Mouse (Mus musculus) hindbrain, embryonic 14.5 days (tissue): ENCODE measurements at regions not wholly inside any gene's neighbourhood (a gene's known extent, or its start where the extent isn't known, plus 50 kb on each side); places are given as distances from the start of the nearest gene placed in this dataset.

Experiments used
- ATAC-seq: fragments of 200-750 bp; cut with Nextera tagmentation; 2 replicates; pipeline ENCODE4 v1.8.0; 2017; ENCODE audit warnings: moderate number of reproducible peaks, mild to moderate bottlenecking, moderate TSS enrichment, moderate library complexity; ENCODE audit not compliant: low FRiP score
- DNase-seq: peaks from one replicate; pipeline ENCODE4 v3.0.0-alpha.2; 2015; ENCODE audit warnings: low spot score
- H3K27ac ChIP-seq: fragments of 300-500 bp; sonication (generic); 2 replicates; pipeline ENCODE4 v1.5.1; 2014; ENCODE audit warnings: mild to moderate bottlenecking, moderate library complexity
- H3K27me3 ChIP-seq: fragments of 300-500 bp; sonication (generic); 2 replicates; pipeline ENCODE4 v1.6.1; 2014; ENCODE audit warnings: mild to moderate bottlenecking, low read length, mixed read lengths; ENCODE audit not compliant: control insufficient read depth, insufficient read depth
- H3K36me3 ChIP-seq: fragments of 300-500 bp; sonication (generic); replicated peaks from 2 replicates; pipeline ENCODE4 v1.6.1; 2014; ENCODE audit not compliant: control insufficient read depth, insufficient read depth
- H3K4me1 ChIP-seq: fragments of 300-500 bp; sonication (generic); replicated peaks from 2 replicates; pipeline ENCODE4 v1.6.1; 2014; ENCODE audit warnings: antibody characterized with exemption, low read length, mixed read lengths; ENCODE audit not compliant: control insufficient read depth, insufficient read depth
- H3K4me2 ChIP-seq: fragments of 300-500 bp; sonication (generic); replicated peaks from 2 replicates; pipeline ENCODE4 v1.6.1; 2014; ENCODE audit warnings: mild to moderate bottlenecking, moderate library complexity
- H3K4me3 ChIP-seq: fragments of 300-500 bp; sonication (generic); replicated peaks from 2 replicates; pipeline ENCODE4 v1.5.1; 2014; ENCODE audit warnings: mild to moderate bottlenecking, low read length
- H3K9ac ChIP-seq: fragments of 300-500 bp; sonication (generic); 2 replicates; pipeline ENCODE4 v1.6.1; 2014
- H3K9me3 ChIP-seq: fragments of 300-500 bp; sonication (generic); 2 replicates; pipeline ENCODE4 v1.6.1; 2016; ENCODE audit warnings: low read length; ENCODE audit not compliant: control insufficient read depth
- whole genome bisulfite sequencing: fragments of 180-500 bp; shearing (Covaris S2); extraction: QIAGEN DNeasy Blood & Tissue Kit; methylation state at CpG from one replicate; pipeline ENCODE4 v1.1.7; 2014; 5-methylcytosine and 5-hydroxymethylcytosine counted together

DNA sequence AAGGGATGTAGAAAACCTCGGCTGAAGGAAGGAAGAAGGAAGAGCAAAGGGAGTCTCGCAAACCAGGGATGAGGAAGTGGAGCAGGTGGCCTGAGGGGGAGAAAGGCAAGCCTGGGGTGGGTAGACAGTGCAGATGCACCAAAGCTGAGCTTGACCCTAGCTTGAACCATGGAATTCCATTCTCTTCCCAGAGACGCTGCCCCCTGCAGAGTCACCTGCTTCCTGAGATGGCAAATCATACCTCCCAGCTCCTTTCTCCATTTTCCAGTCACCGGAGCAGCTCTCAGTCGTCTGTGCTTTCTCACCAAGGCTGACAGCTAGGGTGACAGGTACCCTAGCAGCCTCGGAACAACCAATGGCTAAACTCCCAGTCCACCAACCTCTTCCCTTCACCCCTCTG is 197.0 kb downstream of the Gm9195 start:
- H3K4me1 ChIP-seq, result peaks cover 11% of the 10 kb centered on the region; the same call in 1 of the 2 replicates
- H3K9me3 ChIP-seq, result no peaks in the 10 kb centered on the region
- no peak overlapping the region for H3K27ac ChIP-seq
- no peaks in the 10 kb centered on the region for H3K36me3 ChIP-seq
- ATAC-seq, result no peak
- WGBS, result 37% methylated on average over 6 of the region's 6 CpGs
- no peak overlapping the region for H3K9ac ChIP-seq
- no peak overlapping the region for H3K4me3 ChIP-seq
- H3K27me3 ChIP-seq, result no peaks in the 10 kb centered on the region
- no peak for DNase-seq
- H3K4me2 ChIP-seq, result peak overlapping the region; percentile 42; the same call in 1 of the 2 replicates

DNA sequence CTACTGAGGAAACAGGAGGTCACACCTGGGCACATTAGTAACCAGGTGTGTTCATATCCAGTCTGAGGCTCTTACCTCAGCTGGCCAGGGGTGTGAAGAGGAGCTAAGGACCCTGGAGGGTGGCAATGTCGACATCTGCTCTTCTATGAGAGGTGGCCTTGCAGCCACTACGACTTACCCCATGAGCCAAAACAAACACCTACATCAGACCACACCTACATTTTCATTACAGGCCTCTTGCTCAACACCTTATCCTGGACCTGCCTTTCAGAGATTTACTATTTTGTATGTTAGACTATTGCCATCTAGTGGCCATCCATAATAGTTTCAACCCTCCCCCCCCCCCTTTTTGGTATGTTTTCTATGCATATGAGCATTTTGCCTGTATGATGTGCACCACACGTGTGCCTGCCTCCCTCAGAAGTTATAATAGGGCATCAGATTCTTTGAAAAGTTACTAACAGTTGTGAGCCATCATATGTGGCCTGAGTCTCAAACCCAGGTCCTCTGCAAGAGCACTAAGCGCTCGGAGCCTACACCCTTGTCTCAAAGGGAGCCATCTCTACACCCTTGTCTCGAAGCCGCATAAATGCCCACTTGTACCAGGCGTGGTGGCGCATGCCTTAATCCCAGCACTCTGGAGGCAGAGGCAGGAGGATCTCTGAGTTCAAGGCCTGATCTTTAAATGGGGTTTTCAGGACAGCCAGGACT is 197.8 kb downstream of the Gm9195 start:
- Histone ChIP-seq H3K9ac (no peak overlapping the region), H3K4me1 (peaks cover 11% of the 10 kb centered on the region; the same call in 1 of the 2 replicates), H3K36me3 (no peaks in the 10 kb centered on the region), H3K4me2 (no peak overlapping the region), H3K4me3 (no peak overlapping the region), H3K27ac (no peak overlapping the region), H3K27me3 (no peaks in the 10 kb centered on the region), H3K9me3 (no peaks in the 10 kb centered on the region)
- 66% methylated on average over 9 of the region's 9 CpGs for WGBS
- DNase-seq, result peak; percentile 74
- peak; percentile 68; the same call in 1 of the 2 replicates for ATAC-seq

DNA sequence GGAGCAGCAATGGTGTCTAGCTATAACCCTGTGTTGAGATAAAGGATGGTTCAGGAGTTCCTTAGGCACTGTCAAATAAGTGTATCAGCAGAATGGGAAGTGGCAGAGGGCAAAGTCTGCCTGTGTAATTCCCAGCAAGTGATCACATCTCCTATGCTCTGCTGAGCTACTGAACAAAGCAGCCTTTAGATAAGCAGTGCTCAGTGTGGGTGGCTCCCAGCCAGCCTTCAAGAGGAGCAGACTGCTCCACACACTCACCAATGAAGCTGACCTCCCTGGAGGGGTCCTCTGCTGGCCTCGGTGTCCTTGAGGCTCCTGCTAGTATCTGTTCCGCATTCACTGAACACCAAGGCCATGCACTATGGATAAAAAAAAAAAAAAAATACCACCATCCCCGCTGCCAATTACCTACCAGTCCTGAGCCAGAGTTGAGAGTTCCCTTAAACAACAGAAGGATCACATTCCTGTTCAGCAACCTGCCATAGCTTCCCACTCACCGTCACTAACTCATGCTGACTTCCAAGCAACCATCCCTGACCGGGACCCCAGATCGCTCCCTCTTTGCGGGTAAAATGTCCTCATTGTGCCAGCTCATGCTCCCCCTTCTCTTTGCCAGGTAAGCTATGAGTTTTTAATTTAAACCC is 198.9 kb downstream of the Gm9195 start:
- Histone ChIP-seq H3K27me3 (no peaks in the 10 kb centered on the region), H3K27ac (no peak overlapping the region), H3K36me3 (no peaks in the 10 kb centered on the region), H3K4me1 (peaks cover 11% of the 10 kb centered on the region; the same call in 1 of the 2 replicates), H3K4me3 (no peak overlapping the region), H3K4me2 (no peak overlapping the region), H3K9ac (no peak overlapping the region), H3K9me3 (no peaks in the 10 kb centered on the region)
- ATAC-seq (no peak), DNase-seq (no peak)
- 76% methylated on average over 7 of the region's 7 CpGs for WGBS

GRCm38 (mm10) chr14:72277309-72277708 is 214.3 kb downstream of the Gm9195 start:
- H3K9ac ChIP-seq, result no peak overlapping the region
- H3K4me3 ChIP-seq, result no peak overlapping the region
- no peak overlapping the region for H3K4me2 ChIP-seq
- H3K9me3 ChIP-seq, result no peaks in the 10 kb centered on the region
- no peaks in the 10 kb centered on the region for H3K27me3 ChIP-seq
- 80% methylated on average over 4 of the region's 4 CpGs for WGBS
- DNase-seq (no peak), ATAC-seq (no peak)
- H3K4me1 ChIP-seq, result no peaks in the 10 kb centered on the region
- H3K36me3 ChIP-seq, result no peaks in the 10 kb centered on the region
- H3K27ac ChIP-seq, result no peak overlapping the region

GRCm38 (mm10) chr14:72259255-72259654 is 232.4 kb downstream of the Gm9195 start:
- Histone ChIP-seq H3K36me3 (no peaks in the 10 kb centered on the region), H3K27me3 (no peaks in the 10 kb centered on the region), H3K9ac (no peak overlapping the region), H3K4me1 (no peaks in the 10 kb centered on the region), H3K4me2 (no peak overlapping the region), H3K9me3 (no peaks in the 10 kb centered on the region), H3K27ac (no peak overlapping the region), H3K4me3 (no peak overlapping the region)
- ATAC-seq (no peak), DNase-seq (no peak)
- 22% methylated on average over 2 of the region's 2 CpGs for WGBS

DNA sequence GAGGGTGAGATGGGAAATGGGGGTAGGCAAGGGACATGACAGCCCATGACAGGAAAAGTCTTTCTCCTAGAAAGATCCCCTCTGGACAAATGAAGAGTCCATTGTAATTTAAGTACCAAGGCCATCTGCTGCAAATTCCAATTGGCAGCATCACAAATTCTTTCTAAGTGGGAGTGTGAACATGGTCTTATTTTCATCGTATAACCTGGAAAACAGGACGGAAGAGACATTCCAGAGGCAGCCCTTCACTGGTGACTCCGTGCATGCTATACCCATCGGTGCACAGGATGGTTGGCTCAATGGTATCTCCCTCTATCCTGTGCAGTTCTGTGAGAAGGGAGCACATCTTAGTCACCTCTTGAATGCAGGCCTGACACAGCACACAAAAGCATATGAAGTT is 249.8 kb downstream of the Gm9195 start:
- ATAC-seq, result no peak
- Histone ChIP-seq H3K4me3 (no peak overlapping the region), H3K4me1 (no peaks in the 10 kb centered on the region), H3K36me3 (no peaks in the 10 kb centered on the region), H3K27ac (no peak overlapping the region), H3K9me3 (no peaks in the 10 kb centered on the region), H3K27me3 (no peaks in the 10 kb centered on the region), H3K4me2 (no peak overlapping the region), H3K9ac (no peak overlapping the region)
- 85% methylated on average over 4 of the region's 4 CpGs for WGBS
- no peak for DNase-seq

DNA sequence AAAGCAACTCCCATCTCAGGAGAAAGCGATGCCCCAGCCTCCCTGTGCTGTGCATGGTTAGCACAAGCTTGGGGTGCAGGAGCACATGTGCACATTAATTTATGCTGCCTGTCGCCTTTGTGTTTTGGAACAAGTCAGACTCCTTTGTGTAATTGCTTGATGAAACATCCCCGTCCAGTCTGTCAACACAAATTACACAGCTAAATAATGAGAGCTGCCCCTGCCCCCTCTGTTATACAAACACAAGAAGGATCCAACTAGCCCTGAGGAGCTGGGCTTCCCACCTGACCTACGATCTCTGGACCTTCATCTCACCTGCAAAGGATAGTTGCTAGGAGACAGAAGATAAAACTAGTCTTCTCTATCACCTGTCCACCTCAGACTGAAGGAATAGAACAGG is 251.4 kb downstream of the Gm9195 start:
- H3K4me1 ChIP-seq, result no peaks in the 10 kb centered on the region
- H3K4me2 ChIP-seq, result no peak overlapping the region
- H3K27ac ChIP-seq, result 0 out of 2 replicates have a peak overlapping the region, but pooled peaks have one; percentile 10
- 35% methylated on average over 4 of the region's 4 CpGs for WGBS
- H3K4me3 ChIP-seq, result no peak overlapping the region
- H3K9me3 ChIP-seq, result no peaks in the 10 kb centered on the region
- no peaks in the 10 kb centered on the region for H3K27me3 ChIP-seq
- H3K9ac ChIP-seq, result no peak overlapping the region
- no peak for DNase-seq
- H3K36me3 ChIP-seq, result no peaks in the 10 kb centered on the region
- no peak for ATAC-seq

DNA sequence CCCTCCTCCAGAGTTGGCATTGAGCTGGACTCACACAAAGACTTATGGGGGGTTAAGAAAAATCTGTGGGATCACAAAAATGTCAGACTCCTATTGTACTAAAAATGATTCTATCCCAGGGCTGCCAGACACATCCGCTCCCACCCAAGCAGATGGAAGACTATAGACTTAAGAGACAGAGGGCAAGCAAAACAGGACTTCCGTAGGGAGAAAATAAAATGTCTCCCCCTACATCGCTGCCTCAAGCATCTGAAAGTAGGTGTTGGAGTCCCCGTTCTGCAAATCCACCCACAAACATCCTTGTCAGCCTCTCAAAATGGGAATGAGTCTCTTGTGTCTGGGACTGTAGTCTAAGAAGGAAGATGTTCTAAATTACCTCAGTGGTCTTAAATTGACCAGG is 253.3 kb downstream of the Gm9195 start:
- Histone ChIP-seq H3K4me2 (no peak overlapping the region), H3K36me3 (no peaks in the 10 kb centered on the region), H3K9ac (no peak overlapping the region), H3K4me1 (no peaks in the 10 kb centered on the region), H3K4me3 (no peak overlapping the region), H3K9me3 (no peaks in the 10 kb centered on the region), H3K27me3 (no peaks in the 10 kb centered on the region), H3K27ac (no peak overlapping the region)
- WGBS, result 93% methylated on average over 4 of the region's 4 CpGs
- no peak for ATAC-seq
- no peak for DNase-seq

DNA sequence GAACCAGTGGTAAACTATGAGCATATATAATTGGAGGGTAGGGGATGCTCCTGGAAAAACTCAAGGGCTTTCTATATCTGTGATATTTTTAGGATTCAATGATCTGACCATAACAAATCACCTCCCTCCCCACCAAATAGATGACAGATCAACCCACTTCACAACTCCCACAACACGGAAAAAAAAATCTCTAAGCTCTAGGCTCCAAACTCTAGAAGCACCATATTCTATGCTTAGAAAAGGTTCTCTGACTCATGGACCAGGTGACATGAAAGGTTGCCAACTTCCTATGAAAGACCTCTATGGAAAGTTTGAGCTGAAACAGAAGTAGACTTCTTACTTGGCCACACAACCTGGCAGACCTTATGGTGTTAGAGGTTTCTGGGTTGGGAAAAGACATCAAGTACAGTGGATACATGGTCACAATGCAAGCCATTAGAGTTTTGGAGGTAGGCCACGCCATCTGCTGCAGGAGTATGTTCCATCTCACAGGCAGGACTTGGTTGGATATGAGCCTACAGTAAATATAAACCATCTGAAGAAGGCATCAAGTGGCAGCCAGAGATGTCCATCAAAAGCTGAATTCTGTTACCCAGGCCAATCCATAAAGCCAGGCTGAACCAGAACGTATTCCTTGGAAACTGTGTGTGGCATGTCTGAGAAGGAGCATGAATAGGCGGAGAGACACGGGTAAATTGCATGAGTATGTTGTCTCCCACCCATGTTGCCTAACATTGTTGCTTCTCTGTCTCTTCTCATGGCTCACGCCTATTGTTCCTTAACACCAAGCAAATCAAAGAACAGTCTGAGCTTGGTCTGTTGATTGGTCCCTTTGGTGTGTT is 257.2 kb downstream of the Gm9195 start:
- H3K27ac ChIP-seq, result no peak overlapping the region
- H3K36me3 ChIP-seq, result no peaks in the 10 kb centered on the region
- no peak overlapping the region for H3K4me2 ChIP-seq
- no peak for ATAC-seq
- H3K4me3 ChIP-seq, result no peak overlapping the region
- H3K9ac ChIP-seq, result no peak overlapping the region
- H3K4me1 ChIP-seq, result no peaks in the 10 kb centered on the region
- no peaks in the 10 kb centered on the region for H3K9me3 ChIP-seq
- no peak for DNase-seq
- no peaks in the 10 kb centered on the region for H3K27me3 ChIP-seq
- 79% methylated on average over 6 of the region's 6 CpGs for WGBS
